Mouse (Mus musculus): ENCODE measurements around the gene Ak2.

DNA sequence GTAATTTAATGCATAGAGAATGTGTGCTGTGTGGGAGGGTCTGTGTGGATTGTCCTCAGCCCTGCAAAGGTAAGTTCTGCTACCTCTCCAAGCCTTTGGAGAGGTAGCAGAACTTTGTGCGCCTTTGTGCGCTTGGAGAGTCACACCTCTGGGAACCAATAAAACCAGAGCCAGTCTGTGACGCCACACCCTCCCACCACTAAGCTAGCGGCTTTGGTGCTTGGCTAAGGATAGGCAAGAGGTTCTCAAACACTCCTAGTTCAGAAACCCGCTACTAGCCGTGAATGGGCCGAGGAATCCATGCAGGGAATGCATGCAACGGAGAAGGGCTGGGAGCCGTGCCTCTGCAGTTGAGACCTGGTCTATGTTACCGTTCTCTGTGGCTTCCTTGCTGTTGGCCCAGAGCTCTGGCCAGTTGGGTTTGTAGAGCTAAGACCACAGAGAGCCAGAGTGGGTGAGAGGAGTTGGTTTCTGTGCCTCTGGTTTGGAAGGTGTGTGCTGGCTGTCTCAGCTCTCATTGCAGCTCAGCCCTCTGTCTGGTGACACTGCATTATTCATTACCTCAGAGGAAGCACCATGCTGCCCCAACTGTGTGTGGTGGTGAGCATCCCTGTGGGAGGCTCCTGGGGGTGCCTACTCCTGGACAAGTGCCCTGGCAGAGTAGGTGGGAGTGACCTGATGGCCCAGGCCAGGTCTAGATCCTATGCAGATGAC lies 21.6 kb downstream of the Ak2 start:
- TF ChIP-seq CTCF (IDR thresholded peaks at IDR 0.05; ENCODE audit: low read depth) (no peak), EP300 (optimal IDR thresholded peaks at IDR 0.05) (no peak)

Measured in stomach, postnatal 0 days (tissue).